Mouse (Mus musculus) heart, postnatal 14 days (tissue): ENCODE data around the gene Dhx33. TPM values are rescaled to one million over a fixed set of nuclear protein-coding genes. Genes with fewer than 3 reads are reported as not detected.

Experiments
- DNase-seq, 2 experiments: peaks; one replicate each; pipeline ENCODE4 v3.0.0; 2021 to 2022
- intact Hi-C: fragments of 180-260 bp; cut with DNase I; formaldehyde crosslinking; loops from one replicate; pipeline ENCODE4 v1.15.1; 2025
- total RNA-seq, 2 experiments: library from RNA; stranded (reverse); gene quantifications; 2 replicates each; pipeline ENCODE4 v1.2.3; 2021

Dhx33 gene
- total RNA-seq, 2 experiments from 2014 or later = 10.7 to 11.6 TPM

DNA sequence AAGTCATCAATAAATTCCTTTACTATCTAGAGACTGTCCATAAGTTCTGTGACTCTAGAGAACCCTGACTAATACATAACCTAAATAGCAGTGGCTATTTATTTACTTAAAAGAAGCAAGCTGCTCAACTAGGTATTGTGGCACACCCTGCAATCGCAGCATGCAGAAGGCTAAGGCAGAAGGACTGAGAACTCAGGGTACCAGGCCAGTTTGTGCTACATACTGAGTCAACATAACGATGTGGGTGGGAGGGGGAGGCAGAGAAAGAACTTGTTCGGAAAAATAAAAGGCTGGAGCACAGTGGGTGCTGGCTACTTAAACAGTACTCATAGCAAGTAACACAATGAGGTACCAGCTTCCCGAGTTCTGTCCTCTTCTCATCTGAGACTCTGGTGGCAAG lies 3.1 kb downstream of the Dhx33 start:
- DNase-seq = no peak
- intact Hi-C loops = no loop called here

GRCm38 (mm10) chr11:70982557-70983228 lies 21.5 kb downstream of the Dhx33 start, which contains the start of gene C1qbp:
C1qbp (minus strand) TSS chr11:70983026.
- intact Hi-C loops = no loop called here
- DNase-seq = peak; percentile 97 to 99

- no peak for DNase-seq
- intact Hi-C loops = no loop called here
These were observed 22.2 kb downstream of the Dhx33 start for GRCm38 (mm10) chr11:70982030-70982429.

DNA sequence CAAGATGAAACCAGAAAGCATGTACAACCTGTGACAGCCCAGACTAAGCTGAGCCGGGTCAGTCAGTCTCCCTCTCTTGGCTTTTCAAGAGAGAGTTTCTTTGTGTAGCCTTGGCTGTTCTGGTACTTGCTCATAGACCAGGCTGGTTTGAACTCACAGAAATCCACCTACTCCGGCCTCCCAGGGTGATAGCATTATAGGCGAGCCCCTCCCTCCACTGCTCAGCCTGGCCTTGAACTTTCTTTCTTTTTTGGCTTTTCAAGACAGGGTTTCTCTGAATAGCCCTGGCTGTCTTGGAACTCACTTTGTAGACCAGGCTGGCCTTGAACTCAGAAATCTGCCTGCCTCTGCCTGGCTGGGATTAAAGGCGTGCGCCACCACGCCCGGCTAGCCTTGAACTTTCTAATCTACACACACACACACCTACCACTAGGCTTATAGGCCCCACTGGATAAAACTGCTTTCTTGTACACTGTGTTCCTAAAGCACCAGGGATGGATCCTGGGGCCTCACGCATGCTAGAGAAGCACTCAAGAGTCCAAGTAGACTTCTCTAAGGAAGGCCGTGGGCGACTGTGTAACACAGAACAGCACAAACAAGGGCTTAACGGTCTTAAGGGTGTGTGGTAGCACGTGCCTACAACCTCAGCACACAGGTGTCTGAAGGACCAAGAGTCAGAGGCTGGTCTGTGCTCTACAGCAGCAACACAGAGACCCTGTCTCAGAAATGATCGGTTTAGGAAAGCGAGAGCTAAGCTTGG lies 23.3 kb downstream of the Dhx33 start:
- DNase-seq = no peak
- intact Hi-C loops = no loop called here

- DNase-seq = no peak
- intact Hi-C loops = no loop called here
These were observed 24.0 kb downstream of the Dhx33 start for GRCm38 (mm10) chr11:70980232-70980631.

GRCm38 (mm10) chr11:70977293-70977692 lies 26.9 kb downstream of the Dhx33 start:
- intact Hi-C loops = no loop called here

DNA sequence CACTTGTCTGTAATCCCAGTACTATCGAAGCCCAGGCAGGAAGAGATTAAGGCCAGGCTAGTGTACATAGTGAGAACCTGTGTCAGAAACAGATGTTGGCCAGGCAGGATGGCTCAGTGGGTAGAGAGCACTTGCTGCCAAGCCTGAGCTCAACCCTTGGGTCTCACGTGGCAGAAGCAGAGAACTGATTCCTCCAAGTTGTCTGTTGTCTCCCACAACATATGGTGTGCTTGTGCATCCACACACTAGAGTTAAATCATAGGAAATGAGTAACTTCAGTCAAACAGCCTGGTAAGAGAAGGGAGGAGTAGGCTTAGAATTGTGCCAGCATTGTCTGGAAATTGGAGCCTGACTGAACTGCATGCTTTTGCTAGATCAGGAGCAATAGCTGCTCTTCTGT lies 29.0 kb downstream of the Dhx33 start:
- intact Hi-C loops = no loop called here
- no peak for DNase-seq

More at GRCm38 (mm10) chr11:70977293-70977692, 26.9 kb downstream of the Dhx33 start:
- DNase-seq = no peak

DNA sequence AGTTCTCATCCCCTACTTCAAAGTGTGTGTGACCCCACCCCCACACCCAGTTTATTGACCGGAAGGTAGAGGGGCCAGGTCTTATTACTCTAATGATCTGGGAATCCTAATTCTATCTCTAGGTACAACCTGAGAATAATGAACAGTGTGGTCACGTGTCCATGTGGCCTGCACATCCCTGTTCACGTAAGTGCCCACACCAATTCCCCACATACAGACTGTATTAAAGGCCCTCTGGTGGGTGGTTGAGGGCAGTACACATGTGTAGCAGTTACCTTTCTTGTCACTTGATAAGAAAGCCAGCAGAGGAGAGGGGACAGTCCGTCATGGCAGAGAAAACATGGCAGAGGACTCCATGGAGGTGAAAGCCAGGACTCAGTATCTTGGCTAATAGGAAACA lies 30.3 kb downstream of the Dhx33 start:
- intact Hi-C loops = no loop called here
- no peak for DNase-seq

- intact Hi-C loops = no loop called here
- DNase-seq = no peak
These were observed 31.7 kb downstream of the Dhx33 start for GRCm38 (mm10) chr11:70972586-70972985.

GRCm38 (mm10) chr11:70970560-70971540 lies 33.4 kb downstream of the Dhx33 start:
- no peak for DNase-seq
- intact Hi-C loops = no loop called here

- peak; percentile 89 for DNase-seq
- intact Hi-C loops = no loop called here
These were observed 34.2 kb downstream of the Dhx33 start, which contains the start of the genes Nup88 and Rpain for GRCm38 (mm10) chr11:70969821-70970559. Nup88 (minus strand) TSS chr11:70969973. Rpain (plus strand) TSS chr11:70970213.

DNA sequence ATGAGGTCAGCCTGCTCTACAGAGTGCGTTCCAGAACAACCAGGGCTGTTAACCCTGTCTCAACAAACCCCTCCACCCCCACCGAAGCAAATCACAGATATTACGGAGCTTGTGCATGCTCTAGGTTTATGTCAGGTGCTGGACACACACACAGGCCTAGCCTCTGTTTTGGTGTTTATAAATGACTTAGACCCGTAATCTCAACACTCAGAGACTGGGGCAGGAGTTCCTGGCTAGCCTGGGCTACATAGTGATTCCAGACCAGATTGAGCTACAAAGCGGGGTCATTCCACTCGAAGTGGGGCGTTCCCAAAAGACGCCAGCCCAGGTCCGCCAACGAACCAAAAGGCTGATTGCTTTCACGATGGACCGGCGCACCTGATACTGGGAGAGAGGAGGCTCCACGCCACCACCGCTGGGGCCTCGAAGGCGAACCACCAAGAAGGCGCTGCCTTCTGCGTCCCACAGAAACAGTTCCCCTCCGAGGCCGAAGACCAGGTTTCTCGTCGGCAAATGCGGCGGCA lies 34.9 kb downstream of the Dhx33 start:
- DNase-seq = no peak
- intact Hi-C loops = no loop called here

DNA sequence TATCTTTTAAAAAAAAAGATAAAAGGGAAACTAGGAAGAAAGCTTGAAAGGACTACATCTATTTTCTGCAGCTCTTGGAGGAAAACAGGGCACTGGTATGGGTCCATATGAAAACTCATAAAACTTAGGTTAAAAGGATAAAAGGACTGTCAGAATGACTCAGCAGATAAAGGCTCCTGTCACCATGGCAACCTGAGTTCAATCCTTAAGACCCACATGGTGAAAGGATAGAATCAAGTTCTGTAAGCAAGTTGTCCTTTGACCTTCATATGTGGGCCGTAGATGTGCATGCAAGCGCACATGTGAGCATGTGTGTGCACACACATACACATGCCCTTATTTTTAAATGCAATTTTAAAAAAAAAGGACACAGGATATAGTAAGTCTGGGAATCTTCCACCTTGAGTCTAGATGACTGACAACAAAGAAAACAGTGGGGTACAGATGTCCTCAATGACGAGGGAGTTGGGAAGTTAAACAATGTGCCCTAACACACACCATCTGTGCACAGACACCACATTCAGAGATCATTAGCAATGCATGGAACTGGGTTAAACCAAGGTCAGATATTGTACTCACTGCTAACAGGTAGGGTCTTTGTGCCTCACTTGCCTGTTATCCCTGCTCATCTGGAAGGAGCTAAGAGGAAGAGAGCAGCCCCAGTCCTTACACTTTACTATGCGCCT lies 39.9 kb downstream of the Dhx33 start:
- no peak for DNase-seq
- intact Hi-C loops = no loop called here

GRCm38 (mm10) chr11:70960786-70961554 lies 43.3 kb downstream of the Dhx33 start:
- no peak for DNase-seq
- intact Hi-C loops = no loop called here

DNA sequence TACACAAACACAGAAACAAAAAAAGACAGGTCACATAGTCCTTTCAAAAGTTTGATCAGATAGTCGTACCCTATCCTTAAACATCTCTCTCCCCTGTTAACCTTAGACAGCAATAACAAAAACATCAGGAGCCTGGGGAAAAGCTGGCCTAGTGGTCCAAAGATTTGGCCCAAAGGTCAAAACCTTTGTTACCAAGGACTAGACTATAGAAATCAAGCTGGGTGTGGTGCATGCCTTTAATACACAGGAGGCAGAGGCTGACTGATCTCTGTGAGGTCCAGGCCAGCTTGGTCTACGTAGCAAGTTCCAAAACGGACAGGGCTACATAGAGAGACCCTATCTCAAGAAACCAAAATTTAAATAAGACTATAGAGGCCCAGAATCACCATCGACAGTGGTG lies 49.5 kb downstream of the Dhx33 start:
- DNase-seq = no peak
- intact Hi-C loops = no loop called here

DNA sequence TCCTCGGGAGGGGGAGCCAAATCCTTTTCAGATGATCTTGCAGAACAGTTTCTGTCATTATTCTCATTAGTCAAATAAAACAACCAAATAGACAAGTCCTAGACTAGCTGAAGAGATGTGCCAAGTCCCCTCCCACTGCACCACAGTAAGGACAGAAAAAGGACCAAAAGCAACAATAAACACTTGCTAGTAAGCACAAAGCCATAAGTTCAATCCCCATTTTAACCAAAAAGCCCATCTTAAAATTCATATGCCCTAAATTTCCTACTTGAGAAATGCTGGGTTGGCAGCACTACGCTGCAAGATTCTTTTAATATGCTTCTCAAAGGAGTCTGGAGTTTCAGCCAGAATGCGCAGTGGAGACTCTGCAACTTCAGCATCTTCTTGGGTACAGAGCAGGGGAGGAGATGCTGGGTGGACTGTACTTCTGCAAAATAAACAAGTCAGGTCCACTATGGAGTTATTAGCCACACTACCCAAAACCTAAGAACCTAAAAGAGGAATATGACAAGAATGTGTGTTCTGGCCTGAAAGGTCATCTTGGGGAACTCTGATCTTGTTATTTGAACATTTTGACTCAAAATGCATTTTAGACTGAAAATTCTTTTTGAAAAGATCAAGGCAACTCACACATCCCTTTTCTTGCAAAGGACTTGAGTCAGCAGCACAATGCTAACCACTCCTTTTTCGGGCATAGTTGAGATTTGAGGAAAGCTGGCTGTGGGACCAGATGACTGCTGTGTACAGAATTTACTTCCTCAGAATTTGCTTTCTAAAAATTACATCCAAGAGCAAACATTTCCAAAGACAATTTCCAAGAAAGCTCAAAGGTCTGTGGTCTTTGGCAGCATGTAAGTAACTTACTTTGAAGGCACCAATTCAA lies 59.1 kb downstream of the Dhx33 start:
- intact Hi-C loops = no loop called here
- no peak for DNase-seq

- DNase-seq = no peak
- intact Hi-C loops = no loop called here
These were observed 60.6 kb downstream of the Dhx33 start for GRCm38 (mm10) chr11:70943651-70944050.
